Mouse (Mus musculus) myocyte (in vitro differentiated cells): ENCODE results near the gene Sema4f. TPM values are rescaled to one million over a fixed set of nuclear protein-coding genes. Genes with fewer than 3 reads are reported as not detected.
A peak's percentile ranks its signal among the peaks of the same experiment; 100 is the strongest.

Source experiments
- H3K27me3 ChIP-seq: one replicate; pipeline ENCODE4 v1.6.1; 2011; ENCODE audit not compliant: control insufficient read depth, insufficient read depth, insufficient read length
- H3K36me3 ChIP-seq: one replicate; pipeline ENCODE4 v1.6.1; 2011; ENCODE audit not compliant: control insufficient read depth, insufficient read depth
- H3K4me2 ChIP-seq: one replicate; pipeline ENCODE4 v1.6.1; 2011; ENCODE audit warnings: low read depth, control low read depth
- H3K4me3 ChIP-seq: one replicate; pipeline ENCODE4 v1.5.1; 2011; ENCODE audit warnings: mild to moderate bottlenecking, control low read depth, moderate library complexity
- H3K79me2 ChIP-seq: one replicate; pipeline ENCODE4 v1.6.1; 2011; ENCODE audit not compliant: control insufficient read depth, insufficient read depth
- H3ac ChIP-seq: one replicate; pipeline ENCODE4 v1.6.1; 2011; ENCODE audit not compliant: control insufficient read depth, insufficient read length
- CEBPB ChIP-seq: IDR thresholded peaks from 2 replicates; pipeline ENCODE4 v1.6.1; 2011; ENCODE audit warnings: mild to moderate bottlenecking, moderate library complexity; ENCODE audit not compliant: poor library complexity, insufficient read depth, severe bottlenecking
- E2F4 ChIP-seq: IDR thresholded peaks from one replicate; pipeline ENCODE4 v1.6.1; 2011; ENCODE audit warnings: mild to moderate bottlenecking, control low read depth, moderate library complexity; ENCODE audit not compliant: insufficient read depth
- MAX ChIP-seq: IDR thresholded peaks from one replicate; pipeline ENCODE4 v1.6.1; 2011; ENCODE audit warnings: low read depth, mild to moderate bottlenecking, control low read depth
- MYOD1 ChIP-seq, 3 experiments: IDR thresholded peaks; one replicate each; pipeline ENCODE4 v1.6.1; 2011; ENCODE audit warnings: control low read depth in 2 of 3, low read depth in 2 of 3, mild to moderate bottlenecking in 2 of 3, moderate library complexity in 1 of 3; ENCODE audit not compliant: insufficient read length in 2 of 3, control insufficient read depth in 1 of 3
- MYOG ChIP-seq, 3 experiments: IDR thresholded peaks; one replicate each; pipeline ENCODE4 v1.6.1; 2011; ENCODE audit warnings: control low read depth in 2 of 3, low read depth in 2 of 3, mild to moderate bottlenecking in 2 of 3; ENCODE audit not compliant: insufficient read length in 2 of 3, control insufficient read depth in 1 of 3, insufficient read depth in 1 of 3
- POLR2A ChIP-seq: IDR thresholded peaks from one replicate; pipeline ENCODE4 v1.6.1; 2011; ENCODE audit warnings: low read depth, mild to moderate bottlenecking, control low read depth, moderate library complexity; ENCODE audit not compliant: insufficient read length
- POLR2AphosphoS2 ChIP-seq: IDR thresholded peaks from one replicate; pipeline ENCODE4 v1.6.1; 2011; ENCODE audit warnings: low read depth, control low read depth; ENCODE audit not compliant: insufficient read length
- REST ChIP-seq: IDR thresholded peaks from one replicate; pipeline ENCODE4 v1.6.1; 2011; ENCODE audit warnings: mild to moderate bottlenecking, control low read depth, moderate library complexity; ENCODE audit not compliant: insufficient read depth, insufficient read length
- SRF ChIP-seq: IDR thresholded peaks from one replicate; pipeline ENCODE4 v1.6.1; 2011; ENCODE audit warnings: low read depth; ENCODE audit not compliant: control insufficient read depth, insufficient read length
- TCF12 ChIP-seq: IDR thresholded peaks from one replicate; pipeline ENCODE4 v1.6.1; 2011; ENCODE audit warnings: mild to moderate bottlenecking, control low read depth; ENCODE audit not compliant: poor library complexity, insufficient read depth, severe bottlenecking
- TCF3 ChIP-seq: IDR thresholded peaks from one replicate; pipeline ENCODE4 v1.6.1; 2011; ENCODE audit warnings: low read depth, control low read depth; ENCODE audit not compliant: insufficient read length
- USF1 ChIP-seq: IDR thresholded peaks from one replicate; pipeline ENCODE4 v1.6.1; 2011; ENCODE audit warnings: low read depth, mild to moderate bottlenecking, control low read depth, moderate library complexity
- polyA plus RNA-seq: library from polyadenylated mRNA; unstranded; fragments of >200 nt; fragmentation: generic; extraction: Trizol; gene quantifications from one replicate; pipeline ENCODE4 v1.2.1, GENCODE M21; 2012; ENCODE audit warnings: missing spikeins

Sema4f gene
- polyA plus RNA-seq, 1 experiment: 0.54 TPM

DNA sequence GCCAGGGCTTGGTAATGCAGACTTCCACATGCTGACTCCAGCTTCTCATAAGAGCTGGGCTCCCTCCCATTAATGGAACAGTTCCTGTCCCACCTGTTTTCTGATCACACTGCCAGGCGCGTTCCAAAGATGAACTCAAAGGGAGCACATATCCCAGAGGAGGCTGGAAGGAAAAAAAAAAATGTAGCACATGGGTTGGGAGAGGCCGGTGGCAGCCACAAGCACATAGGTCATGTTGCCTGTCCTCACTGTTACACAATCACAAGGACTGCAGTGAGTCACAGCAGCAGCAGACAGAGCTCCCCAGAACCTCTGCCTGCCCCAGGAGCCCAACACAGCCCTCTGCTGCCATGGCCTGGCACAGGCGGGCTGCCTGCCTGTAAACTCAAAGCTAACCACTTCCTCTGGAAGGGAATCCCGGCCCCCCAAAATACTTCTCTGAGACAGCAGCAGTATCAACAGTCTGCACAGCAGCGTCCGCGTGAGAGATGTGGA, 76.1 kb downstream of the Sema4f start:
- Histone ChIP-seq H3K4me2 (peak overlapping the region; percentile 53), H3ac (no peak overlapping the region), H3K4me3 (no peak overlapping the region), H3K36me3 (no peaks in the 10 kb centered on the region), H3K79me2 (no peaks in the 10 kb centered on the region), H3K27me3 (no peaks in the 10 kb centered on the region)
- TF ChIP-seq POLR2A (peak; percentile 48), TCF3 (peak; percentile 6), POLR2AphosphoS2 (peak; percentile 25), USF1 (no peak), SRF (no peak), REST (no peak), E2F4 (no peak), MYOD1 (IDR thresholded peaks at IDR 0.05; ENCODE audit: control insufficient read depth in 1 of 3, insufficient read length in 2 of 3, low read depth in 2 of 3) (peak; percentile 4 to 67 (median 18)), CEBPB (peak; percentile 98), TCF12 (peak; percentile 8), MYOG (IDR thresholded peaks at IDR 0.05; ENCODE audit: control insufficient read depth in 1 of 3, insufficient read depth in 1 of 3, insufficient read length in 2 of 3, low read depth in 2 of 3) (peak; percentile 14 to 77 (median 36)), MAX (no peak)

DNA sequence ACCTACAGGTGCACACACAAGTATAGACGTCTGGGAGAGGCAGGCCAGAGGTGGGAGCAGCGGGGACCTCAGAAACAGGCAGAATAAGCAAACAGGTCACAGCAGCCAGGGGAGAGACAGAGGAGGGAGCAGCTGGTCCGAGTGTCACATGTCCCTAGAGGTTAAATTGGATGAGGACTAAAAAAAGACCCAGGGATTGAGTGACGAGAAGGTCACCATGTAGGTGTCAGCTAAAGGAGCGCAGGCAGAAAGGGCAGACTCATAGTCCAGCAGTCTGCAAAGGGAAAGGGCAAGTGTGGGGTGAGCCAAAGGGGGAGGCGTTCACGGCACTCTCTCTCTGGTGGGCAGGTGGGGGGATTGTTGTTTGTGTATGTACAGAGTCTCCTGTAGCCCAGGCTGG, 77.1 kb downstream of the Sema4f start:
- no peaks in the 10 kb centered on the region for H3K27me3 ChIP-seq
- H3K36me3 ChIP-seq: no peaks in the 10 kb centered on the region
- no peak overlapping the region for H3K4me3 ChIP-seq
- no peak overlapping the region for H3ac ChIP-seq
- H3K4me2 ChIP-seq: peak overlapping the region; percentile 53
- H3K79me2 ChIP-seq: no peaks in the 10 kb centered on the region
- TF ChIP-seq POLR2A (no peak), MYOD1 (IDR thresholded peaks at IDR 0.05; ENCODE audit: control insufficient read depth in 1 of 3, insufficient read length in 2 of 3, low read depth in 2 of 3) (peak in 2 of 3 experiments; percentile 20 to 80), REST (no peak), TCF12 (peak; percentile 23), MYOG (IDR thresholded peaks at IDR 0.05; ENCODE audit: control insufficient read depth in 1 of 3, insufficient read depth in 1 of 3, insufficient read length in 2 of 3, low read depth in 2 of 3) (peak in 2 of 3 experiments; percentile 64 to 71), CEBPB (no peak)

DNA sequence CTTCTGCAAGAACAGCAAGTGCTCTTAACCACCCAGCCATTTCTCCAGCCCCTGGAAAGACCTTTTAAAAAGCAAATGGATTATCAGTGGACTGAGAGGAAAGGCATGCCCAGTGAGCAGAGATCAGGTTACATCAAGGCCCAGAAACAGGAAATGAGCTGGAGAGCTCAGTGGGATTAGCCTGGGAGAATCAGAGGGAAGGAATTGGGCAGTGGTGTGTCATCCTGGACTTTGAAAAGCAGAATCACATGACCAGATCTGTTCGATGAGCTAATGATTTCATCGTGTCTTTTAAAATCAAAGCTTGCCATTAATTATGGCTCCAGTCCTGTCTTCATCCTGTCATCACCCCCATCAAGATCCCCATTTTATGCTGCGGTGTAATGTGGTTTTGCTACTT, 77.5 kb downstream of the Sema4f start:
- H3K36me3 ChIP-seq: no peaks in the 10 kb centered on the region
- no peak for TF ChIP-seq MYOG (IDR thresholded peaks at IDR 0.05; ENCODE audit: control insufficient read depth in 1 of 3, insufficient read depth in 1 of 3, insufficient read length in 2 of 3, low read depth in 2 of 3)
- peak; percentile 87 for TF ChIP-seq USF1
- H3K4me3 ChIP-seq: no peak overlapping the region
- no peak overlapping the region for H3ac ChIP-seq
- H3K4me2 ChIP-seq: peak overlapping the region; percentile 53
- no peaks in the 10 kb centered on the region for H3K79me2 ChIP-seq
- no peaks in the 10 kb centered on the region for H3K27me3 ChIP-seq

Other genes starting within 250 kb of the Sema4f start
- 43.8 TPM for gene Pole4, start 234.4 kb downstream of the Sema4f start, polyA plus RNA-seq
- 81.2 TPM for gene Hk2, start 165.3 kb downstream of the Sema4f start, polyA plus RNA-seq
- gene M1ap, start 7.1 kb upstream of the Sema4f start, polyA plus RNA-seq: 0.92 TPM
- 41.3 TPM for gene Dok1, start 93.7 kb upstream of the Sema4f start, polyA plus RNA-seq
- 14.4 TPM for gene Loxl3, start 94.4 kb upstream of the Sema4f start, polyA plus RNA-seq
- gene Aup1, start 114.8 kb upstream of the Sema4f start, polyA plus RNA-seq: 199 TPM
- 96.2 TPM for gene Htra2, start 115.5 kb upstream of the Sema4f start, polyA plus RNA-seq
- gene Dqx1, start 118.1 kb upstream of the Sema4f start, polyA plus RNA-seq: 0.24 TPM
- gene Tlx2, start 130.5 kb upstream of the Sema4f start, polyA plus RNA-seq: 0.06 TPM
- 13.0 TPM for gene Pcgf1, start 138.1 kb upstream of the Sema4f start, polyA plus RNA-seq
- 0.07 TPM for gene Lbx2, start 146.6 kb upstream of the Sema4f start, polyA plus RNA-seq
- gene Ccdc142, start 161.8 kb upstream of the Sema4f start, polyA plus RNA-seq: 1.2 TPM
- gene Gm42688, start 161.8 kb upstream of the Sema4f start, polyA plus RNA-seq: 0.96 TPM
- gene Mrpl53, start 169.3 kb upstream of the Sema4f start, polyA plus RNA-seq: 177 TPM
- 33.2 TPM for gene Mogs, start 175.7 kb upstream of the Sema4f start, polyA plus RNA-seq
- 79.6 TPM for gene Wbp1, start 181.8 kb upstream of the Sema4f start, polyA plus RNA-seq
- gene Ino80b, start 185.7 kb upstream of the Sema4f start, polyA plus RNA-seq: 38.3 TPM
- gene Rtkn, start 195.7 kb upstream of the Sema4f start, polyA plus RNA-seq: 29.7 TPM
- 12.3 TPM for gene Wdr54, start 216.6 kb upstream of the Sema4f start, polyA plus RNA-seq
- gene 1700003E16Rik, start 216.6 kb upstream of the Sema4f start, polyA plus RNA-seq: 1.9 TPM
- 106 TPM for gene Dctn1, start 226.2 kb upstream of the Sema4f start, polyA plus RNA-seq